Mouse (Mus musculus) liver, embryonic 13.5 days (tissue): ENCODE measurements around the gene Mllt10. TPM values are rescaled to one million over a fixed set of nuclear protein-coding genes. Genes with fewer than 3 reads are reported as not detected.
A peak's percentile ranks its signal among the peaks of the same experiment; 100 is the strongest.

Source experiments
- ATAC-seq: fragments of 200-750 bp; cut with Nextera tagmentation; 2 replicates; pipeline ENCODE4 v1.8.0; 2017; ENCODE audit warnings: low read depth, mild to moderate bottlenecking, moderate number of reproducible peaks, moderate library complexity
- DNase-seq: peaks from one replicate; pipeline ENCODE4 v3.0.0; 2022
- H3K27ac ChIP-seq: fragments of 300-500 bp; sonication (generic); 2 replicates; pipeline ENCODE4 v1.5.1; 2015; ENCODE audit warnings: moderate library complexity, mild to moderate bottlenecking, inconsistent platforms
- H3K27me3 ChIP-seq: fragments of 300-500 bp; sonication (generic); 2 replicates; pipeline ENCODE4 v1.6.1; 2015; ENCODE audit warnings: mild to moderate bottlenecking, inconsistent platforms
- H3K36me3 ChIP-seq: fragments of 300-500 bp; sonication (generic); 2 replicates; pipeline ENCODE4 v1.6.1; 2015; ENCODE audit warnings: mild to moderate bottlenecking, inconsistent platforms
- H3K4me1 ChIP-seq: fragments of 300-500 bp; sonication (generic); replicated peaks from 2 replicates; pipeline ENCODE4 v1.6.1; 2015; ENCODE audit warnings: inconsistent platforms
- H3K4me2 ChIP-seq: fragments of 300-500 bp; sonication (generic); 2 replicates; pipeline ENCODE4 v1.6.1; 2015; ENCODE audit warnings: inconsistent platforms, mild to moderate bottlenecking, moderate library complexity
- H3K4me3 ChIP-seq: fragments of 300-500 bp; sonication (generic); replicated peaks from 2 replicates; pipeline ENCODE4 v1.5.1; 2015; ENCODE audit warnings: mild to moderate bottlenecking, inconsistent platforms
- H3K9ac ChIP-seq: fragments of 300-500 bp; sonication (generic); 2 replicates; pipeline ENCODE4 v1.6.1; 2015; ENCODE audit warnings: mild to moderate bottlenecking, inconsistent platforms
- H3K9me3 ChIP-seq: fragments of 300-500 bp; sonication (generic); replicated peaks from 2 replicates; pipeline ENCODE4 v1.6.1; 2016; ENCODE audit warnings: inconsistent platforms
- WGBS: fragments of 180-500 bp; shearing (Covaris S2); methylation state at CpG from one replicate; pipeline ENCODE4 v1.1.7; 2015; ENCODE audit not compliant: insufficient replicate concordance; 5-methylcytosine and 5-hydroxymethylcytosine counted together
- microRNA-seq: library from miRNA; unstranded; fragments of <30 nt; microRNA quantifications from one replicate; pipeline ENCODE4, GENCODE M21; 2016
- polyA plus RNA-seq: library from polyadenylated mRNA; unstranded; fragments of >200 nt; fragmentation: Nextera tagmentation; extraction: Ambion mirVana; gene quantifications from 2 replicates; pipeline ENCODE4 v1.2.1, GENCODE M21; 2015

The Mllt10 gene
- polyA plus RNA-seq, 1 experiment from 2014 or later, result 29.1 TPM

- Histone ChIP-seq H3K4me3 (no peak overlapping the region), H3K4me1 (no peaks in the 10 kb centered on the region), H3K9ac (no peak overlapping the region), H3K4me2 (no peak overlapping the region), H3K27ac (no peak overlapping the region), H3K36me3 (peaks cover 22% of the 10 kb centered on the region), H3K9me3 (no peaks in the 10 kb centered on the region), H3K27me3 (no peaks in the 10 kb centered on the region)
- 44% methylated on average over 3 of the region's 3 CpGs for WGBS
- no peak for ATAC-seq
- DNase-seq, result no peak
Measured at GRCm38 (mm10) chr2:18249224-18249623, 194.2 kb downstream of the Mllt10 start.

Small RNA genes lying within 50 kb of the gene (microRNA-seq; reads per million reads assigned to microRNA genes)
- gene Gm23638 (not detected), gene Mir7655 (12.3 reads per million, percentile 27 among the genes with 10 or more reads in this experiment)

Other genes with a start within 250 kb of the Mllt10 start
- not detected in 2 replicates for gene H2al2a, start 58.3 kb upstream of the Mllt10 start, polyA plus RNA-seq
- 1.2 and 1.6 TPM in 2 replicates for gene A930004D18Rik, start 17.5 kb upstream of the Mllt10 start, polyA plus RNA-seq
- 0.47 and 0.95 TPM in 2 replicates for gene Skida1, start 6.2 kb upstream of the Mllt10 start, polyA plus RNA-seq